Mouse (Mus musculus) cortical plate, adult 2 months (tissue): ENCODE data around the gene Hmgcl.

ENCODE experiments used
- CTCF ChIP-seq: fragments of 200-500 bp; IDR thresholded peaks from 2 replicates; pipeline ENCODE4 v1.5.1; 2011; ENCODE audit warnings: mild to moderate bottlenecking, control low read depth, low read length; ENCODE audit not compliant: insufficient read depth; ENCODE audit errors: extremely low read depth
- POLR2A ChIP-seq: fragments of 200-500 bp; IDR thresholded peaks from 2 replicates; pipeline ENCODE4 v1.6.1; 2011; ENCODE audit warnings: mild to moderate bottlenecking, low read length, control low read depth; ENCODE audit not compliant: insufficient read depth; ENCODE audit errors: extremely low read depth

DNA sequence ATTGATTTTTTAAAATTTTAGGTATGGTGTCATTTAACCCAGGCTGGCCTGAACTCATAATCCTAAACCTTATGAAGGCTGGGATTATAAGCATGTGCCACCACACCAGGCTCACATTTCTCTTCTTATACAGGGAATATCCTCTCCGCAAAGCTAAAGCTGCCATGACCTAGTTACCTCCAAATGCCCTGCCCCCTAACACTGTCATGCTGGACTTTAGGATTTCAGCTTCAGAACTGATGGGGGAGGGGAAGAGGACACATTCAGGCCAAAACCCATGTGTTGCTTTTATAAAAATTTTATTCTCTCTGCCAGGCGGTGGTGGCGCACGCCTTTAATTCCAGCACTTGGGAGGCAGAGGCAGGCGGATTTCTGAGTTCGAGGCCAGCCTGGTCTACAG, 47.7 kb downstream of the Hmgcl start:
- no peak for TF ChIP-seq CTCF
- TF ChIP-seq POLR2A: no peak
